Mouse (Mus musculus): Measurements from ENCODE around the gene Castor1.

Castor1 gene

DNA sequence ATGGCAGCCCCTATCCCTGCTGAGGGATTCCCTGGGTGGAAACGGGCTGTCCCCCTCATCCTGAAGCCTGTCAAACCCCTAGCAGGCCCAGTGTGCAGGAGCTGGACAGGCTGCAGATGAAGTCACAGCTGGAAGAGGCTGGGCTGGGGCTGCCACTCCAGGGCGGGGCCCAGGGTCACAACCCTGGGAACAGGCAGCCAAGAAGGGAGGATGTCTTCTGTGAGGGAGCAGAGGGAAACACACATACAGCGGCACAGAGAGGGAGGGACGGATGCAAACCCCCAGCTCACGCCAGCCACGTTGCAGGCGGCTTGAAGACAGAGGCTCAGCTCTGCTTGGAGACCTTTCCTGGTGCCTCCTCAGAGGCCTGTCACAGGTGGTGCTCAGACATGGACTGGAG lies 46.0 kb downstream of the Castor1 start:
- DNase-seq: no peak

DNA sequence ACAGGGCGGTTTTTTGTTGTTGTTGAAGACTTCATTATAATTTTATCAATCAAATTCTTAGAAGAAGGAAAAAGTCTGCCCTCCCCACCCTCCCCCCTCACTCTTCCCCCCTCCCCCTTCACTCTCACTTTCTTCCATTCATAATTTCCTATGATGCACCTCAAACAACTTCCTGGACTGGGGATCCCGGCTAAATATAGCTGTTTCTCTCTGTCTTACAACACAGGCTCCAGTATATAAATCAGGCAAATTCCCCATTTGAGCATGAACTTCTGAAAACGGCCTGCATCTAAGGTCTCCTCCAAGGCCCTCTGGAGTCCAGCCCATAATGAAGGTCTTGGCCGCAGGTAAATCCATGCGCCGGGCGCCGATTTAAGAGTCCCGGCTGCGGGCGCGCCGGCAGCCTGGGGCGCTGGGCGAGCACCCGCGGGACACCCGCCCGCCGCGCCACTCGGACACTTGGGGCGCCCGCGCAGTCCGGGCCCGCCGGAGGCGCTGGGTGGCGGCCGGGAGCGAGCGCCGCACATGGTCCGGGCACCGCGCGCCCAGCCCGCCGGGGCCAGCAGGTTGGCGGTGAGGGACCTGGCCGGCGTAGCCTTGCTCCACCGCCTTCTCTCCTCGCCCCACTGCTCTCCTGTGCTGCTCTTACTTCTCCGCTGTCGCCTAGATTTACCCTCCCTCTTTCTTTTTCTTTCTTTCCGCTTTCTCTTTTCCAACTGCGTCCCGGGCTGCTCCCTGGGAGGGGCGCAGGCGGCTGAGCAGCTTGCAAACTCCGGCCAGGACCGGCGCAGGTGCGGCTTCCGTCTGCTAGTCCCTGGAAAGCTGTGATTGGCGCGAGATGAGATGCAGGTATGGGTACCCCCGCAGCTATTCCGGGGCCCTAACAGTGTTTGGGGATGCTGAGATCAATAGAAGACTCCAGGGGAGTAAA lies 48.5 kb downstream of the Castor1 start:
- no peak for DNase-seq

DNA sequence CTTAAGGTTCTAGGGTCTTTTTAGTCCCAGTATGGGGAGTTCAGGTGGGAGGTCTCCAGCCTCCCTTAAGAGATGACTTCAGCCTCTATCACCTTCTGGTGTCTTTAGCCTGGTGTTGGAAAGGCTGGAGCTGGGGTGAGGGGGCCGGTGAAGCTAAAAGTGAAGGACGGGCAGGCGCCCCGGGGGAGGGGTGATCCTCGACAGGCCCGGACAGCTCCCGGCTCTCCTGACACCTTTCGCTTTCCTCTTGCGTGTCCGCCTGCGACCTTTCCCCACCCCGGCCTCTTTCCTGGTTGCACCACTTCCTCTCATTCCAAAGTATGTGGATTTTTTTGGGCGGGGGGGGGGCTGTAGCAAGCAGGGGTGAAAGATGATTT lies 49.2 kb downstream of the Castor1 start:
- no peak for DNase-seq

DNA sequence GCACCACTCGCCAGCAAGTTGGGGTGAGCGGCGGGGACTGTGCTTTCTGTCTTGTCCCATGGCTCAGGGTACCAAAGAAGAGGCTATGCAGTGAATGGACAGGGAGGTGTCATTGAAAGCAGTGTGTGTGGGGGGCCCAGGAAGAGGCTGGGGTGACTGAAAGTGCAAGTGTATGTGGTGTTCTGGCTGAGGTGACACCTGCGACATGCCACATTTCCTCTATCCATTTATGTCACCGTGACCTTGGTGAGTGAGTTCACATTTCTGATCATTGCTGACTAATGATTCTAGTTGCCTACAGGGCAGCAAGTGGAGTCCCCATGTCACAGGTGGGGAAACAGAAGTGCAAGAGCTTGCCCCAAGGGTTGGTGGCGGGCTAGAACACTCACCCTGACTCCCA lies 50.5 kb downstream of the Castor1 start:
- no peak for DNase-seq

DNA sequence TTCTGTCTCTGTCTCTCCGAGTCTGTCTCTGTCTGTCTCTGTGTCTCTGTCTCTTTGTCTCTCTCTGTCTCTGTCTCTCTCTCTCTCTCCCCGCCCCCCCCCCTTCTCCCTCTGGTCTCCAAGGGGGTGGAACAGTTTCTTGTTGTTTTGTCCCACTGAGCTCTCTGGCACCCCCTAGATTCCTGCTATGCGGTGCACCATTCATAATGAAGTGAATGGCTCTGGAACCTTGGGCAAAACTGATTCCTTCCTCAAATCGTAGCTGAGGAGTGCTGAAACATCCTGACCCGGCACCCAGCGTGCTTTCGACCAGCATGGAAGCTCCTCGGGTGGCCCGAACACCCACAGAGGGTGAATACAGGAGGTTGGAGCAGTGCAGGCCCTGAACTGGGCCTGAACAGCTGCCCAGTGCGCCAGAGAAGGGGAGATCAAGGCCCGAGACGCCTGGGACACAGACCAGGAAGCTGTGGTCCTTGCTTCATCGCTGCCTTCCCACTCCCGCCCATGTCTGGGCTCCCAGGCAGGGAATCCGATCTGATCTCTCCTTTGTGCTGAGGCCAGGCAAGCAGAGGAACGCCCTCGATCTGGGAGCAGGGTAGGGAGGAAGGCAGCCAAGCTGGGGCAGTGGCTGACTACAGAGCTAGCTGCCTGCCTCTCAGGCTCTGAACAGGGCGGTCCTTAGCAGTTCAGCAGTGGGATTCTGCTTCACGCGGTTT lies 52.9 kb downstream of the Castor1 start:
- DNase-seq: no peak

DNA sequence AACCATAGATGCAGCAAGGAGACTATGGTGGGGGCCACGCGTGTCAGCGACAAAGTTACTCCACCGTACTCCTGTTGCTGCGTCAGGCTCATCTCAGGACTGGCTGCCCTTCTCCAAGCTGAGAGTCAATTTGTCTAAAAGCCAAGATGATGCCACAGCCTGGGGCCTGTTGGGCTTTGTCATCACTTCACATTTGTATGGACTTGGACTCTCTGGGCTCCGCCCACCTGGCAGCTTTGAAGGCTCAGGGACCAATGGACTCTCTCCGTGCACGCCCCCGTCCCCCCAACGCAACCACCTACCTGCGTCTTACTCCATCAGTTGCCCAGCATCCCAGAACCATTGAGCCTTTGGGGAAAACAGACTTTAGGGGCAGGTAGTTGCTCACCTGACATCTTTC lies 53.5 kb downstream of the Castor1 start:
- no peak for DNase-seq
